Mouse (Mus musculus) heart, adult 2 months (tissue): ENCODE measurements at regions not wholly inside any gene's neighbourhood (a gene's known extent, or its start where the extent isn't known, plus 50 kb on each side); places are given as distances from the start of the nearest gene placed in this dataset.

ENCODE experiments used
- DNase-seq, 2 experiments: peaks; one replicate each; pipeline ENCODE4 v3.0.0; 2021
- H3K27ac ChIP-seq: fragments of 200-600 bp; 2 replicates; pipeline ENCODE4 v1.8.1; 2022
- H3K27me3 ChIP-seq: fragments of 200-500 bp; 2 replicates; pipeline ENCODE4 v1.6.1; 2012; ENCODE audit warnings: mild to moderate bottlenecking, low read length, inconsistent platforms, mixed read lengths; ENCODE audit not compliant: control insufficient read depth, insufficient read depth
- H3K36me3 ChIP-seq: fragments of 200-500 bp; 2 replicates; pipeline ENCODE4 v1.6.1; 2012; ENCODE audit warnings: low read length, inconsistent platforms; ENCODE audit not compliant: control insufficient read depth, insufficient read depth
- H3K4me1 ChIP-seq: fragments of 200-500 bp; 2 replicates; pipeline ENCODE4 v1.6.1; 2011; ENCODE audit warnings: low read length; ENCODE audit not compliant: control insufficient read depth, insufficient read depth
- H3K4me3 ChIP-seq: fragments of 200-600 bp; 2 replicates; pipeline ENCODE4 v1.8.1; 2022
- H3K79me2 ChIP-seq: fragments of 200-500 bp; replicated peaks from 2 replicates; pipeline ENCODE4 v1.6.1; 2012; ENCODE audit warnings: mild to moderate bottlenecking, inconsistent platforms, low read length, moderate library complexity, mixed read lengths; ENCODE audit not compliant: control insufficient read depth, insufficient read depth
- H3K9ac ChIP-seq: fragments of 200-500 bp; 2 replicates; pipeline ENCODE4 v1.6.1; 2012; ENCODE audit warnings: low read depth, mild to moderate bottlenecking, control low read depth, inconsistent platforms, low read length, mixed read lengths
- CTCF ChIP-seq: fragments of 200-600 bp; IDR thresholded peaks from 2 replicates; pipeline ENCODE4 v1.8.1; 2022; ENCODE audit warnings: antibody characterized with exemption, mild to moderate bottlenecking, moderate library complexity
- EP300 ChIP-seq: fragments of 200-500 bp; IDR thresholded peaks from 2 replicates; pipeline ENCODE4 v1.6.1; 2011; ENCODE audit warnings: low read depth, low read length, control low read depth; ENCODE audit not compliant: insufficient read depth
- POLR2A ChIP-seq: fragments of 200-500 bp; IDR thresholded peaks from 2 replicates; pipeline ENCODE4 v1.6.1; 2011; ENCODE audit warnings: mild to moderate bottlenecking, low read depth, low read length, control low read depth; ENCODE audit not compliant: insufficient read depth
- whole genome bisulfite sequencing: fragments of 180-500 bp; shearing (Covaris S2); methylation state at CpG from one replicate; pipeline ENCODE4 v1.1.7; 2018; 5-methylcytosine and 5-hydroxymethylcytosine counted together
- intact Hi-C: fragments of 180-260 bp; cut with DNase I; formaldehyde crosslinking; loops from one replicate; pipeline ENCODE4 v1.15.1; 2025

GRCm38 (mm10) chr14:98650520-98650919, 343.6 kb downstream of the Rpl36a-ps1 start:
- Histone ChIP-seq H3K27ac (no peak overlapping the region), H3K27me3 (no peaks in the 10 kb centered on the region), H3K36me3 (no peaks in the 10 kb centered on the region), H3K9ac (no peak overlapping the region), H3K4me1 (no peaks in the 10 kb centered on the region), H3K79me2 (no peaks in the 10 kb centered on the region), H3K4me3 (no peak overlapping the region)
- no peak for TF ChIP-seq CTCF
- no peak for TF ChIP-seq EP300
- no peak for TF ChIP-seq POLR2A
- WGBS, result 82% methylated on average over 4 of the region's 4 CpGs
- intact Hi-C loops, result no loop called here
- DNase-seq, result no peak

- intact Hi-C loops, result no loop called here
- no peak overlapping the region for H3K4me3 ChIP-seq
- no peaks in the 10 kb centered on the region for H3K27me3 ChIP-seq
- no peaks in the 10 kb centered on the region for H3K36me3 ChIP-seq
- H3K9ac ChIP-seq, result no peak overlapping the region
- TF ChIP-seq EP300 (no peak), POLR2A (no peak), CTCF (no peak)
- no peak overlapping the region for H3K27ac ChIP-seq
- H3K79me2 ChIP-seq, result no peaks in the 10 kb centered on the region
- DNase-seq, result no peak
- H3K4me1 ChIP-seq, result no peaks in the 10 kb centered on the region
- WGBS, result 73% methylated on average over 4 of the region's 4 CpGs
Measured at GRCm38 (mm10) chr14:98647614-98648013, 346.5 kb downstream of the Rpl36a-ps1 start.

DNA sequence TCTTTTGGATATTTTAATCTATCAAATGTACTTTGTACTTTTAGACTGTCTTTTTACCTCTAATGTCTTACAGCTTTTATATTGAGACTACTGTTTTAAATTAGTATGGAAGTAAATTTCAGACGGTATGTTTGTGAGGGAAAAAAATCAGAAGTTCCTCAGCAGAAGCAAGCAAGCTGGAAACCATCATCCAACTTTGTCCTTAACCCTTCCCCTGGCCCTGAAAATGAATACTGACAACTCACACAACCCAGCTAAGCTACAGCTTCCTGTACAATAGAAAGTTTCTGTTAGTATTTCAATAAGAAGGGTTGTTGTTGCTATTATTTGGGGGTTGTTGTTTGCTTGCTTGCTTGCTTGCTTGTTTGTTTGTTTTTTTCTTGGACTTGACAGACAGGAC, 350.4 kb downstream of the Rpl36a-ps1 start:
- 66% methylated on average over 1 of the region's 1 CpGs for WGBS
- no peak for DNase-seq
- no peaks in the 10 kb centered on the region for H3K36me3 ChIP-seq
- no peaks in the 10 kb centered on the region for H3K79me2 ChIP-seq
- H3K27ac ChIP-seq, result no peak overlapping the region
- no peak for TF ChIP-seq EP300
- no peak for TF ChIP-seq POLR2A
- no peak for TF ChIP-seq CTCF
- H3K9ac ChIP-seq, result no peak overlapping the region
- no peaks in the 10 kb centered on the region for H3K27me3 ChIP-seq
- intact Hi-C loops, result no loop called here
- H3K4me1 ChIP-seq, result no peaks in the 10 kb centered on the region
- no peak overlapping the region for H3K4me3 ChIP-seq

DNA sequence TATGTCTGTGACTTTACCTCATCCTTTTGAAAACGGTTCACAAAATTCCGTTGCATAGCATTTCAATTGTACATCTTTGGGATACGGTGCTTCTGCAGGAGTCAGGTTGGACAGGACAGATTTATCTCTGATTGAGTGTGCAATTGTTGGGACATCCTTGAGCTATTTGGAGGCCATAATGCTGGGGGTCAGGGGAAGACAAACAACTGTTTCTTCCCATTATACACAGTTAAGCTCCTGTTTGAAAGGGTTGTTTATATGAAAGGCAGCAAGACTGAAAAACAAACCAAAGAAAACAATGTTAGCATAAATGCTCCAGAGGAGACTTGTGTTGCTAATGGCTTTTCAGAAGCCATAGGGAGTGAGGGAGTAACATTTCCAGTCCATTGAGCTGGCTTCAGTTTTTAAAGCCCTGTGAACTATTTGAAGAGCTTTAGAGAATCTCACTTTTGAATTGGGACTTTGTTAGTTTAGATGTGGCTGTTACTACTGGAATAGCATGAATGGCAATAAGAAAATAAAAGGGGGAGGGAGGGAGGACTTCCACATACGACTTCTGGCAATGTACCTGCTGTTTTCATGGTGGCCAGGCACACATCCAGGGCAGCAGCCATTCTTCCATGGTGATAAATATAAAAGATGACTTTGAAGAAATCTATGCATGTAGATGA, 351.3 kb downstream of the Rpl36a-ps1 start:
- 68% methylated on average over 4 of the region's 4 CpGs for WGBS
- Histone ChIP-seq H3K4me1 (no peaks in the 10 kb centered on the region), H3K9ac (no peak overlapping the region), H3K79me2 (no peaks in the 10 kb centered on the region), H3K36me3 (no peaks in the 10 kb centered on the region), H3K27me3 (no peaks in the 10 kb centered on the region), H3K4me3 (no peak overlapping the region), H3K27ac (no peak overlapping the region)
- TF ChIP-seq POLR2A (no peak), CTCF (no peak), EP300 (no peak)
- intact Hi-C loops, result no loop called here
- no peak for DNase-seq

- Histone ChIP-seq H3K27ac (no peak overlapping the region), H3K4me3 (no peak overlapping the region), H3K36me3 (no peaks in the 10 kb centered on the region), H3K79me2 (no peaks in the 10 kb centered on the region), H3K4me1 (no peaks in the 10 kb centered on the region), H3K9ac (no peak overlapping the region), H3K27me3 (no peaks in the 10 kb centered on the region)
- 71% methylated on average over 4 of the region's 4 CpGs for WGBS
- intact Hi-C loops, result no loop called here
- no peak for DNase-seq
- TF ChIP-seq CTCF, result no peak
- TF ChIP-seq EP300, result no peak
- TF ChIP-seq POLR2A, result no peak
Measured at GRCm38 (mm10) chr14:98629026-98629425, 365.1 kb downstream of the Rpl36a-ps1 start.

GRCm38 (mm10) chr14:98626476-98626875, 367.6 kb downstream of the Rpl36a-ps1 start:
- Histone ChIP-seq H3K4me3 (no peak overlapping the region), H3K4me1 (no peaks in the 10 kb centered on the region), H3K27ac (no peak overlapping the region), H3K36me3 (no peaks in the 10 kb centered on the region), H3K27me3 (no peaks in the 10 kb centered on the region), H3K9ac (no peak overlapping the region), H3K79me2 (no peaks in the 10 kb centered on the region)
- intact Hi-C loops, result no loop called here
- TF ChIP-seq EP300, result no peak
- WGBS, result 17% methylated on average over 7 of the region's 7 CpGs
- no peak for DNase-seq
